ENCODE assay signal across 38 mouse cellular contexts in genomic region chr12:76216716-76217115, GRCm38 (mm10). TPM values are rescaled to one million over a fixed set of nuclear protein-coding genes. Genes with fewer than 3 reads are reported as not detected.
A peak's percentile ranks its signal among the peaks of the same experiment; 100 is the strongest.
DNase-seq lines count a peak whose midpoint lies in the region; ATAC-seq and TF ChIP-seq lines count a peak whose summit lies in the region.
"Had no signal": no experiment of that assay in that cellular context is flagged by ENCODE, and none has a peak within 500 bp of the region (broad histone marks: within the 10 kb centered on the region; RNA-seq: fewer than 3 reads in every experiment).

No protein-coding gene starts in this region.

- H3K4me3 ChIP-seq in heart, embryonic 12.5 days = no peak overlapping the region
- H3K4me3 ChIP-seq in lung, embryonic 14.5 days (ENCODE audit: low read depth, low read length) = no peak overlapping the region
- H3K4me3 ChIP-seq in ES-Bruce4 (ENCODE audit: low read depth, low read length) = peak overlapping the region; percentile 92
- H3K4me3 ChIP-seq: heart, adult 2 months; hindbrain, embryonic 10.5 days; hindbrain, embryonic 15.5 days; limb, embryonic 10.5 days; limb, embryonic 15.5 days; liver, embryonic 13.5 days; midbrain, embryonic 12.5 days; neural tube, embryonic 13.5 days had no signal

- TF ChIP-seq CTCF in lung, embryonic 14.5 days (IDR thresholded peaks at IDR 0.05; ENCODE audit: low read depth) = no peak
- TF ChIP-seq CTCF in ES-Bruce4 (IDR thresholded peaks at IDR 0.05; ENCODE audit: low read depth, low read length) = no peak

- H3K36me3 ChIP-seq in heart, embryonic 12.5 days = no peaks in the 10 kb centered on the region
- H3K36me3 ChIP-seq in lung, embryonic 14.5 days (ENCODE audit: insufficient read depth) = no peaks in the 10 kb centered on the region
- no peaks in the 10 kb centered on the region for H3K36me3 ChIP-seq in ES-Bruce4 (ENCODE audit: control insufficient read depth, insufficient read depth, low read length, poor library complexity, severe bottlenecking)
- H3K36me3 ChIP-seq: hindbrain, embryonic 10.5 days; hindbrain, embryonic 15.5 days; limb, embryonic 10.5 days; limb, embryonic 15.5 days; liver, embryonic 13.5 days; midbrain, embryonic 12.5 days; neural tube, embryonic 13.5 days had no signal

- intact Hi-C loops in heart, postnatal 36 days (cut with DNase I) = no loop called here

- TF ChIP-seq EP300 in ES-Bruce4 (IDR thresholded peaks at IDR 0.05; ENCODE audit: insufficient read depth, low read depth, low read length) = peak; percentile 97

- no peak overlapping the region for H3K9ac ChIP-seq in heart, embryonic 12.5 days
- no peak overlapping the region for H3K9ac ChIP-seq in lung, embryonic 14.5 days
- peak overlapping the region; percentile 78 for H3K9ac ChIP-seq in ES-Bruce4 (ENCODE audit: low read depth, poor library complexity, severe bottlenecking)
- H3K9ac ChIP-seq: hindbrain, embryonic 15.5 days; limb, embryonic 15.5 days; liver, embryonic 13.5 days; midbrain, embryonic 12.5 days; neural tube, embryonic 13.5 days had no signal

- H3K27ac ChIP-seq in heart, embryonic 12.5 days (ENCODE audit: poor library complexity, severe bottlenecking) = no peak overlapping the region
- no peak overlapping the region for H3K27ac ChIP-seq in lung, embryonic 14.5 days (ENCODE audit: low read depth)
- peak overlapping the region; percentile 87 for H3K27ac ChIP-seq in ES-Bruce4 (ENCODE audit: insufficient read depth, low read length)
- H3K27ac ChIP-seq: heart, adult 2 months; hindbrain, embryonic 10.5 days; hindbrain, embryonic 15.5 days; limb, embryonic 10.5 days; limb, embryonic 15.5 days; liver, embryonic 13.5 days; midbrain, embryonic 12.5 days; neural tube, embryonic 13.5 days had no signal

- H3K4me1 ChIP-seq in heart, embryonic 12.5 days (replicated peaks) = peaks cover 19% of the 10 kb centered on the region
- no peaks in the 10 kb centered on the region for H3K4me1 ChIP-seq in lung, embryonic 14.5 days (ENCODE audit: insufficient read depth)
- peaks cover 5% of the 10 kb centered on the region for H3K4me1 ChIP-seq in ES-Bruce4 (ENCODE audit: control insufficient read depth, insufficient read depth, low read length)
- H3K4me1 ChIP-seq: hindbrain, embryonic 15.5 days; limb, embryonic 15.5 days; liver, embryonic 13.5 days; neural tube, embryonic 13.5 days had no signal

- WGBS in heart, embryonic 12.5 days = 47% methylated on average over 11 of the region's 11 CpGs
- WGBS in lung, embryonic 14.5 days = 60% methylated on average over 11 of the region's 11 CpGs

- no peaks in the 10 kb centered on the region for H3K27me3 ChIP-seq in heart, embryonic 12.5 days (replicated peaks)
- H3K27me3 ChIP-seq in lung, embryonic 14.5 days (ENCODE audit: insufficient read depth, low read length) = no peaks in the 10 kb centered on the region
- H3K27me3 ChIP-seq in ES-Bruce4 (ENCODE audit: control insufficient read depth, insufficient read depth, low read length, poor library complexity, severe bottlenecking) = no peaks in the 10 kb centered on the region
- H3K27me3 ChIP-seq: hindbrain, embryonic 15.5 days; limb, embryonic 15.5 days; liver, embryonic 13.5 days; midbrain, embryonic 12.5 days; neural tube, embryonic 13.5 days had no signal

- peak; percentile 63 for TF ChIP-seq POLR2A in ES-Bruce4 (IDR thresholded peaks at IDR 0.05; ENCODE audit: insufficient read depth, low read length)

- H3K4me2 ChIP-seq in heart, embryonic 12.5 days = peak overlapping the region; percentile 40
- no peak overlapping the region for H3K4me2 ChIP-seq in lung, embryonic 14.5 days
- H3K4me2 ChIP-seq: hindbrain, embryonic 15.5 days; limb, embryonic 15.5 days; liver, embryonic 13.5 days; midbrain, embryonic 12.5 days; neural tube, embryonic 13.5 days had no signal

- peak; percentile 53; the same call in 1 of the 2 replicates for ATAC-seq in heart, embryonic 12.5 days (ENCODE audit: insufficient number of reproducible peaks, low FRiP score)
- ATAC-seq in lung, embryonic 14.5 days (ENCODE audit: insufficient read depth) = no peak
- ATAC-seq: CD4-positive, CD25-positive, alpha-beta regulatory T cell, adult 4 months; forebrain, embryonic 14.5 days; inflammation-experienced regulatory T-cells, adult 6 months had no signal

- no peak for DNase-seq in heart, postnatal 36 days
- DNase-seq in lung, embryonic 14.5 days = peak; percentile 39
- DNase-seq in lung, postnatal 25 days (ENCODE audit: low spot score) = no peak
- DNase-seq in R1 (ENCODE audit: low read depth, low spot score) = peak; percentile 99
- DNase-seq in embryo, embryonic 9.5 days (ENCODE audit: extremely low spot score) = no peak
- DNase-seq in yolk sac, embryonic 10.5 days (ENCODE audit: low spot score) = no peak
- DNase-seq: adrenal gland, adult 8-10 months; cerebellum, adult 2 months; cerebellum, postnatal 14 days; gastrocnemius, postnatal 25 days; heart, adult 2 months; kidney, adult 11 months; kidney, postnatal 14 days; layer of hippocampus, adult 9-11 months; liver, embryonic 13.5 days; lung, postnatal 10 days; thymus, postnatal 4 days had no signal

- H3K9me3 ChIP-seq in heart, embryonic 12.5 days (replicated peaks) = no peaks in the 10 kb centered on the region
- H3K9me3 ChIP-seq in lung, embryonic 14.5 days (ENCODE audit: low read depth, low read length) = no peaks in the 10 kb centered on the region
- peaks cover 4% of the 10 kb centered on the region for H3K9me3 ChIP-seq in ES-Bruce4 (replicated peaks; ENCODE audit: control insufficient read depth, insufficient read depth, low read length, poor library complexity, severe bottlenecking)
- H3K9me3 ChIP-seq: hindbrain, embryonic 10.5 days; hindbrain, embryonic 15.5 days; limb, embryonic 10.5 days; limb, embryonic 15.5 days; liver, embryonic 13.5 days; midbrain, embryonic 12.5 days; neural tube, embryonic 13.5 days had no signal

RNA-seq across cellular contexts. Expression of gene Tex21, which starts 29.8 kb away (rescaled TPM):
- polyA plus RNA-seq in heart, embryonic 12.5 days (2016; fragmentation: Nextera tagmentation; extraction: Ambion mirVana) = 0.15 and 0.23 TPM in 2 replicates
- not detected for total RNA-seq in heart, postnatal 36 days (2021)
- polyA plus RNA-seq in lung, embryonic 14.5 days (2014; fragmentation: Nextera tagmentation; extraction: Ambion mirVana) = not detected in 2 replicates
- 8.8 and 8.9 TPM in 2 replicates for polyA plus RNA-seq in ES-Bruce4 (2011; ENCODE audit: insufficient read depth, insufficient read length, low read depth, missing spikeins)
- total RNA-seq: adrenal gland, adult 8-10 months; adrenal gland, postnatal 4 days; gastrocnemius, adult 18-20 months; gastrocnemius, postnatal 25 days; heart, adult 2 months; left cerebral cortex, postnatal 10 days; megakaryocyte progenitor cell, adult 5-6 weeks; midbrain, postnatal 0 days had no signal
- polyA plus RNA-seq: CD4-positive, CD25-positive, alpha-beta regulatory T cell, adult 4 months; cerebellum, adult 2 months; cortical plate, adult 2 months; embryonic facial prominence, embryonic 11.5 days; forebrain, embryonic 14.5 days; heart, adult 2 months; hindbrain, embryonic 10.5 days; hindbrain, embryonic 15.5 days; inflammation-experienced regulatory T-cells, adult 6 months; kidney, embryonic 14.5 days; limb, embryonic 10.5 days; limb, embryonic 15.5 days; midbrain, embryonic 12.5 days; midbrain, postnatal 0 days; neural tube, embryonic 13.5 days; thymus, postnatal 0 days had no signal

RNA-seq across cellular contexts. Expression of gene Mthfd1, which starts 38.4 kb away (rescaled TPM):
- polyA plus RNA-seq in heart, embryonic 12.5 days (2016; fragmentation: Nextera tagmentation; extraction: Ambion mirVana) = 48.0 and 48.6 TPM in 2 replicates
- 10 to 100 TPM; 28.4 to 28.9 TPM for total RNA-seq in heart, postnatal 36 days (2021)
- polyA plus RNA-seq in lung, embryonic 14.5 days (2014; fragmentation: Nextera tagmentation; extraction: Ambion mirVana) = 99.8 and 104 TPM in 2 replicates
- 237 and 239 TPM in 2 replicates for polyA plus RNA-seq in ES-Bruce4 (2011; ENCODE audit: insufficient read depth, insufficient read length, low read depth, missing spikeins)

RNA-seq across cellular contexts. Expression of gene Esr2, which starts 39.7 kb away (rescaled TPM):
- 0.36 and 0.46 TPM in 2 replicates for polyA plus RNA-seq in heart, embryonic 12.5 days (2016; fragmentation: Nextera tagmentation; extraction: Ambion mirVana)
- total RNA-seq in heart, postnatal 36 days (2021) = not detected
- 0.26 and 0.46 TPM in 2 replicates for polyA plus RNA-seq in lung, embryonic 14.5 days (2014; fragmentation: Nextera tagmentation; extraction: Ambion mirVana)
- polyA plus RNA-seq in ES-Bruce4 (2011; ENCODE audit: insufficient read depth, insufficient read length, low read depth, missing spikeins) = 0.41 and 0.49 TPM in 2 replicates
- total RNA-seq: gastrocnemius, postnatal 25 days; heart, adult 2 months; megakaryocyte progenitor cell, adult 5-6 weeks; MEL had no signal
- polyA plus RNA-seq: CD4-positive, CD25-positive, alpha-beta regulatory T cell, adult 4 months; inflammation-experienced regulatory T-cells, adult 6 months had no signal

Comparison
In these comparisons a context has a peak if more than half of its experiments do, and no peak if none do; other contexts are left out.
1. DNase-seq: peak in lung, embryonic 14.5 days (single experiment) and R1 (single experiment); none in heart, postnatal 36 days (0 of 2), lung, postnatal 25 days (single experiment), embryo, embryonic 9.5 days (single experiment) and yolk sac, embryonic 10.5 days (single experiment).